Mouse (Mus musculus): ENCODE data around the gene Adck1.
"Not testable (repeated sequence)": the region's sequence is repeated elsewhere in the genome, so short reads cannot be mapped to it uniquely, and the experiment has no call there.

Adck1 gene

DNA sequence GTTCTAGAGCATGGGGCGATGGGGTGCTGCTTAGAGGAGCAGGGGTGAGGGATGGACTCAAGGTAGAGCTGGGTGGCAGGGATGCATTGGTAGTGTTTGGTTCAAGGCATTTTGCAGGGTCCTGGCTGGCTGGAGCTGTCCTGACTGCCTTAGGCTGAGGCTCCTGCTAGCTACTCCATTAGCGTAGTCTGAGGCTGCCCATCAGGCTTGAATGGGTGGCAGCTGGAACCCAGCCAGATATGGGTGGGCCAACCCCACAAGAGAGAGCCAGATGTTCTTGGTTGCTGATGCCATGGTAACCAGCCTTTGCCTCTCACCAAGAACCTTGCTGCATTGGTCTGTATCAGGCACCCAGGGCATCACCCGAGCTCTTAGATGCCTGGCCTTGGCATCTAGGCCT, 66.6 kb downstream of the Adck1 start:
- DNase-seq (ENCODE audit: low spot score) = no peak

DNA sequence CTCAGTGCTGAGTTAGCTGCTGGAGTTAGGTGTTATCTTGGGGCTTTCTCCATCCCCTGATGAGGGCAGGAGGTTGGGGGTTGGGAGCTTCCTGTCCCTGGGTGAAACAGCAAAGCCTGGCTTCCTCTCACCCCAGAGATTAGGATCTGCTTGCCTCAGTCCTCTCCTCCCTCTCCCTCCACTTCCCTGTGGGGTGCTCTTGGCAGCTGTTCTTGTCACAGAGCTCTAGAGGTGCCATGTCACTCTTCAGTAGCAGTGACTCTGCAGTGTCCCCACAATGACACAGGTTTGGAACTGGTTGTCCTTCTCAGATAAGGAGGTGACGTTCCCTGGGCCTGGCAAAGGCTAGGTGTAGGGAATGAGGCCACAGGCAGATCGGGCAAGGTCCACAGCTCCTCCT, 68.4 kb downstream of the Adck1 start:
- no peak for DNase-seq (ENCODE audit: low spot score)

DNA sequence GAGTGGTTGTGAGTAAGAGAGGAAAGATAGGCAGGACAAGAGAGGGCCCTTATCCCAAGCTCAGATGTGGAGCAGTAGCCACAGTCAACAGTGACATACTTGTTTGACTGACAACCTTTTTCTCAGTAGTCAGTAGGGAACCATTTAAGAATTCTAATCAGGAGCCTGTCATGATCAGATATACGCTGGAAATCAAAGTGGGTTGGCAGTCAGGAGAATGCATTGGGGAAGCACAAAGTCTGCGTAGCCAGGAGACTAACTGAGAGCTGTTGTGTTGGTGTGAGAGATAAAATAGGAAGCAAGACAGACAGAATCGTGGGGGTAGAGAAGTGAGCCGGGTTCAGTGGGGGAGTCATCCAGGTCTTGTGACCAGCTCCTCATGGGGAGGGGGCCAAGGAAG, 71.9 kb downstream of the Adck1 start:
- no peak for DNase-seq (ENCODE audit: low spot score)

DNA sequence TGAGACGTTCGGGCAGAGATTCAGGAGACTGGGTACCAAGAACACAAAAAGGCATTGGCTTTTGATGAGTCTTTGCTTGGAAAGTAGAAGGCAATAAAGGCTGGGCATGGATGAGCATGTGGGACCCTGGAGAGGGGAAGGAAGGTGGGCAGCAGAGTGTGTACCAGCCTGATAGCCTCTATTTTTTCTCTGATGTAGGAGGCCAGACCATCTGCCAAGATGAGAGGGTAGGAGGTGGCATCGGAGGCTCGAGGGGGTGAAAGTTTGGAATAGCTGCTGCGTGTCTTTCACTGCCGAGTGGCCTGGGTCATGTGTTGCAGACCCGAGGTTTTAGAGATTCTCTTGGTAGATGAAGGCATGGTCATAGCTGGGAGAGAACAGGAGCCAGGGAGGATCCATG, 72.8 kb downstream of the Adck1 start:
- no peak for DNase-seq (ENCODE audit: low spot score)

DNA sequence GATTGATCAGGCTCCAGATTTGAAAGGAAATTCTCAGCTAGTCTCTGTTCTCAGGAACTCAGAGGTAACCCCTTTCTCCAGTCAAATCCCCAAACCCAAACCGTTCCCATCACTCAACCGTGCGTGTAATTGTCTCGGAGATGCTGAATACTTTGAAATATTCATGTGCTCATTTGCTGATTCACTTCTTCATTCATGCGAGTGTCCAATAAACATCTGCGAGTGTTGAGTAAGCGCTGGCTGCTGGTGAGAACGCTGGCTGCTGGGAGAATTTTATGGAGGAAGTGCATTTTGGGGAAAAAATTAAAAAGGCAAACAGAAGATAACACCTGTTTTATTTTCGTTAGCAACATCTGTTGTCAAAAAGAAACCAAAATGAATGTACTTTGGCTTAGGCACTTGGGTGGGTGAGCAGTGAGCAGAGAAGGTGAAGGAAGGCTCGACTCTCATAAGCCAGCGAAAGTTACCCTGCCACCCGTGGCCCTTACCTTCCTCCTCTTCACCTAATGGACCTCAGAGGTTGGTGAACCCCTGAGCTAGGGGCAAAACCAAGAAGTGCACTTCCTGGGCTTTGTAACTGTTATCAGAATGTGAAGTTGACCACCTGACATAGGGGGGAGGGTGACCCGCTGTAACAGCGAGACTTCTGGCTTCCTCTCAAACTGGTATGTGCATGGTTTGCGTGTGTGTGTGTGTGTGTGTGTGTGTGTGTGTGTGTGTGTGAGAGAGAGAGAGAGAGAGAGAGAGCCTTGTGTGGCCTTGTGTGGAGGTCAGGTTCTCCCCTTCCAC, 76.8 kb downstream of the Adck1 start:
- DNase-seq (ENCODE audit: low spot score) = no peak

DNA sequence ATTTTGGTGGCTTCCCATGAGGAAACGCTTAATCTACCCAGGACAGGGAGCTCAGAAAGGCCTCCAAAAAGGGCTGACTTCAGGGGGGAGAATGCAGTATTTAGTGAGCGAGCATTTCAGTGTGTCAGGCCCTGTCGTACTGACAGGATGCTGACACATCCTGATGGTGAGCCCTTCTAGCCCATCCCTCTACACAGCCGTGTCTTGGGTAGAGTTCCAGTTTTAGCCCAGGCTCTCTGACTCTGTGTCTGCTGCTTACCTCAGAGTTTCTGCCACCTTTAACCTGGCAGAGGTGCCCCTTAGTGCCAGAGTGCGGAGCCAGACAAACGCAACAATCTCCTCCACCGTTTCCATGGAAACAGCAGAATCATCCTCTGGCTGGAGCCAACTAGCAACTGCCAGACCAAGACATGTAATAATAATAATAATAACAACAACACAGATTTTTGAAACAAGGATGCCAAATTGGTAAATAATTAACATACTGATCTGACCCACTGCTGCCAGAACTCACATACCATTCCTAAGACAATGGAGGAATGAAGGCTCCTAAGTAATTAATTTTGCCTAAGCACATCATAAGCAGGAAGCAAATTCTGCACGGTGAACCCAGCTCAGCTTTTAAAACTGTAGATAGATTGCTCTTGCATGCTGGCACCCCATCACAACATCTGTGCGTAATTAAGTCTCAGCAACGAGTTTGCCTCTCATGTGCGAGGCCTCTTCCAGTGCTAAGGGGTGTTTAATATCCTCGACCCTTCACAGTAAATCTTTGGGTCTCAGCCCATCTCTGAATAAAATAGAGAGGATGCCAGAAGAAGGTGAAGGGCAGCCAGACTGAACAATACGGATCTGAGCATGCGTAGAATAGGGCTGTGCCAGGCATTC, 81.8 kb downstream of the Adck1 start:
- DNase-seq (ENCODE audit: low spot score) = no peak

DNA sequence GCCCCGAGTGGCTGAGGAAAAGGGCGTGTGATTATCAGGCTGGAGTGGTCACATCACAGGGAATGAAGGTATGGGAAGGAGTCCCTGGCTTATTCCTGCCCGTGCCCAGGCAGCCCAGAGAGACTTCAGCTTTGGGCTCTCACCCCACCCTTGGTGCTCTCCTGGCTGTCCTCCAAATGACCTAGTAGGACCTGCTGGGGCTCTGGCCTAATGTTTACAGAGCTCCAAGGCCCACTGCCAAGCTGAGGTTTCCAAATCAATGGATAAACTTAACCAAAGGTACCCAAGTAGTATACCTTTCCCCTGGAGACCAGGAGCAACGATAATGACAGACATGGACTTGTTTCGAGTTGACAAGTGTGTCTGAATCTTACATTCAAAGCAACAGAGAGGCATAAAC, 83.7 kb downstream of the Adck1 start:
- DNase-seq (ENCODE audit: low spot score) = no peak

DNA sequence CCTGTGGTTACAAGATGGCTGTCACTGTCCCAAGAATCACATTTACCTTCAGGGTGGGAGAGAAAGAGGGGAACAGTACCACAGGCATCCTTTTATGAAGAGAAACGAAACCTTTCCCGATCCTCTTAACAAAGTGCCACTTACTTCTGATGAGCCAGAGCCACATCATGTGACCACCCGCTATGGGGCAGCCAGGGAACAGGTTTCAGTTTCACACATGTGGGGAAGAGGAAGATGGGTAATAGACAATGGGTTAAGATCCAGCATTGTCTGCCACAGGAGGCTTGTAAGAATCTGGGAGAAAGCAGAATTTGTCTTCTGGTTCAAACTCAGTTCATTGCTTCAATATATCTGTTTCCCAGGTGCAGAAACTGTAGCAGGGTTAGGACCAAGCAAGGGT, 85.1 kb downstream of the Adck1 start:
- no peak for DNase-seq (ENCODE audit: low spot score)

DNA sequence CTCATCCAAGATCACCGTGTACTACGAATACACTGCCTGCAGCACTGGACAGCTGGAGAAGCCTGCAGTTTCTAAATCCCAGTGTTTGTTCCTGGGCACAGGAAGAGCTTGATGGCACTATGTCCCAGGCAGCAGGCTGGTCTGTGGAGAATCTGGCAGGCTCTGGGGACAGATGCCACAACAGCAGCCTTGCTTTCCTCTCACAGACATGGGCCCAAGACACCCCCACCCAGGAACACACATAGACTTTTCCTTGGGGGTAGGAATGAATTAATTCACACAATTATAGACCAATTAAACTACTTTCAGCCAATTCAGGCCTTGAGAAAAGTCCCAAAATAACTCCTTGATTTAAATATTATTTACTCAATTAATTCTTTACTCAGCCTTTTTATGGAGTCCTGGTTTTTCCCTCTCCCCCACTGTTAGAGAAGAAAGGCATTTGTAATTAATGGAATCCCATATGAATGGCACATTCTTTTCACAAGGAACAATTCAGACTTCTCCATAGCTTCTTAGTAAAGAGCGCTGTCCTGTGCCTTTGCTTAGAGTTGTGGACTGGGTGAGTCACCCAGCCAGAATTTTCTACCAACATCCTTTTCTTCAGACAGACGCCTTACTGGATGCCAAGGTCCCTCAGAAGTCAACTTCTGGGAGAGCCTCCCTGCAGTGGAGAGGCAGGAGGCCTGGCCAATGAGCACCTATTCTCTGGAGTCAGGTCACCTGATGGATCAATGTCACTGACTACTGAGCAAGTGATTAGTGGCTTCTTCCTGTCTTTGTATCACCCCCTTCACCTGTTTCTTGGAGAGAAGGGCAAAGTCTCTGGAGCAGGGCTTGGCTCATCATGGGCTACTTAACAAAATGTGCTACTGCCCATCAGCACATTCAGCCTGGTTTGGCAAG, 90.6 kb downstream of the Adck1 start:
- no peak for DNase-seq (ENCODE audit: low spot score)

DNA sequence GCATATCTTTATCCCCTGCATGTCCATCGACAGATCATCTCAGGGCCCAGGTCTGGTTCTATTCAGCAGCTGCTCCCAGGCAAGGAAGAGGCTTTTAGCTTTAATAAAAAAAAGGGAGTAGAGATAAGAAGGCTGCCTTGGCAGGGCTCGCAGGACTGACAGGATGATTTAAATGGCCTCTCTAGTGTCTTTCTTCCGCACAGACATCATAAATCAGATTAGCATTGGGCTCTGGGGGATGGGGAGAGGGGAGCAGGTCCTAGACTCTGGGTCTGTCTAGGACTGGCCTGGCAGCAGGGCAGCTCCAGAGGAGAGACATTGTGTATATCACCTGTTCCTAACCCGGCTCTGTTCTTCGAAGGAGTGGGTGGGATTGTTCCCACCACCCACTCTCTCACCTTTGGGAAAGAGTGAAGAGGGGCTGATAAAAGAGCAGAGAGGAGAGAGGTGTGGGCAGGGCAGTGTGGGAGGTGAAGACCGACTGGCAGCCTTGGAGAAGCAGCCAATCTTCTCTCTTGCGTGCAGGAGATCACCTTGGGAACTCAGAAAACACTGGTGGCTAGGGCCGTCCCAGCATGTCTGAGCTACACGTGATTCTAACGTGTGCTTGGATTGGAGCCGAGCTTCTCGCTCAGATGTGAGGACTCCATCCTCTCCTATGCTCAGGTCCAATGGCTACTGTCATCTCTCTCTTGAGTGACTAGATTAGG, 94.5 kb downstream of the Adck1 start:
- DNase-seq (ENCODE audit: low spot score) = peak; percentile 25

DNA sequence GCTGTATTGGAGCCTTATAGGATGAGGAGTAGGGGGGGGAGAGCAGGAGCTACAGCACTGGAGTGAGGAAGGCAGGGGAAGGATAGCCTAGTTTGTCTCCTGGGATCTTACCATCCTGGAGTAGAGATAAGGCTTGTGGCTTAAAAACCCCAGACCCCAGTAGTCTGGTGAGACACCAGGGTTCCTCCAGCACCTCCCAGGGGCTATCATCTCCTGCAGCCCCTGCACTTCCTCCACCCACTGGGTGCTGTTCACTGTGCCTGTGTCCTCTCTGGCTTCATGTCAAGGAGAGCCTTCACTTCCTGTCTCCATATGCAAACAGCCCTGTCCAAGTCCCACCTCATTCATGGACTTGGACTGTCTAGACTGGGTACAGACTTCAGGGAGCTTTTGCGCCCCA, 96.7 kb downstream of the Adck1 start:
- DNase-seq (ENCODE audit: low spot score) = no peak

DNA sequence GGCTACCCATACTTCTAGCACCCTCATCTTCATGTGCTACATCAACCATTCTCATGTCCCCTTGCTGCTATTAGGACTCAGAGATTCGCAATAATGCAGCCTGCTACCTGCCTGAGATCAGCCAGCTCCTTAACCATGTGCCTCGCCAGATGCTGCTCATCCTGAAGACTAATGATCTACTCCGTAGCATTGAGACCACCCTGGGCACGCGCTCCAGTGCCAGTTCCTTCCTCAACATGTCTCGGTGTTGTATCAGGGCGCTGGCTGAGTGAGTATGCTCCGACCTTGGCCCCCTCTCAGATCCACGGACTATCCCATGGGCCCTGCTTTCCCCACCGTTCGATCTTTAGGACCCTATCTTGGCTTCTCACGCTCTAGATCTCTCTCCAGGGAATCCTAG, 98.6 kb downstream of the Adck1 start:
- no peak for DNase-seq (ENCODE audit: low spot score)

DNA sequence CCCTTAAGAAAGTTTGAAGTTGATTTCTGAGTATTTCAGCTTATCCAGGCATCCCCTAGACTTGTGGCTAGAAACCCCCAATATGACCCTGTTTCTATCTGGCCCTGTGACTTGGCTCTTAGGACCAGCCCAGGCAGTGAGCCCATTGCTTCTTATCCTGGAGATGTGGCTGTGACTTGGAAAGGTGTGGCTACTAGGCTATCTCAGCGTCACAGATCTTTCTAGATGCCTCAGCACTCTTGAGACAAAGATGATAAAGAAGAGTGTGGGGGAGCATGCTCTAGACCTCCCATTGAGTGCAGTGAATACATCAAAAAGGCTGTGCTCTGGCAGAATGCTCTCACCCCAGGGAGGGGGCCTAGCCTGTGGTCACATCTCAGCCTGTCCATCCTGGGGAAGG, 99.1 kb downstream of the Adck1 start:
- DNase-seq (ENCODE audit: low spot score) = no peak

DNA sequence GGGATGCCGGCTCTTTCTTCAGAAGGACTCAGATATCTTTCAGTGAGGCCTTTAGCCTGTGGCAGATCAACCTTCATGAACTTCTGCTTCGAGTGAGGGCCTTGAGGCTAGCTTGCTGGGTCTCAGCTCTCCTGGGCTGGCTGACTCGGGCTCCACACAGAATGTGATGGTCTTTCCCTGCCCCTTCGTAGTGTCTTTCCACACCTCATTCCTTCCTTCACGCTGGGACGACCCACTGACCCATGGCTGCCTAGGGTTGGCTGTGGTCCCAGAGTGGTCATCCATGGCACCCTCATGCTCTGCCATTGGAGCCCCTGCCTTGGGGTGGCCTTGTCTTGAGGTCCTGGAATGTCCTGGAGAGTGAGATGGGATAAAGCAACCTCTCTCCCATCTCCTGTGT, 100.7 kb downstream of the Adck1 start:
- DNase-seq (ENCODE audit: low spot score) = no peak

DNA sequence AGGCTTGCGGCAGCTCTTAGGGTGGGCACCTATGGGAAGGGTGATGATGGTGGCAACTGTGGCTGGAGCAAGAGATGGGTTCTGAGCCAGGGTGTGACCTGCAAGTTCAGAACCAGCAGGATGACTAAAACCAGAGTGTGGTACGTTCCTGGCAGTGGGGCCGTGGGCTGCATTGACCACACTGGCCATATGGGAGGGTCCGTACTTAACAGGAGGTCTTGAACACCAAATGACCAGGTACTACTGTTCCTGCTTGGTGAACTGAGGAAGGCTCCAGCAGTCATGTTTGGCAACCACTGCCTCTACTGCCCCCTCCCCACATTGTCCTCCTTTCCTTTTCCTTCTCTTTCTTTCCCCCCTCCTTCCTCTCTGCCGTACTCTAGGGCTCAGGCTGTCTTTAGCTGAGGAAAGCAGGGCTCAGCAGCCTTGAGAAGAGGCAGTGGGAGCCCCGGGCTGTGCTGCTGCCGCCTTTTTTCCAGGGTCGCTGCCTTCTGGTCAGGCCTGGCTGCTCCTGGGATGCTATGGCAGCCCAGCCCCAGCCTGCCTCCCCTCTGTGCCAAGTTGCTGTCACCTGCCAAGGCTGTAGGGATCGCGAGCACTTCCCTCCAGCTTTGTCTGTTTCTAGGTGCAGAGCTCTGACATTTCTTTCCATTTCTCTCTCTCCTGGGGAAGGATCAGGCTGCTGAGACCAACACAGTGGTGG, 103.4 kb downstream of the Adck1 start:
- DNase-seq (ENCODE audit: low spot score) = no peak

DNA sequence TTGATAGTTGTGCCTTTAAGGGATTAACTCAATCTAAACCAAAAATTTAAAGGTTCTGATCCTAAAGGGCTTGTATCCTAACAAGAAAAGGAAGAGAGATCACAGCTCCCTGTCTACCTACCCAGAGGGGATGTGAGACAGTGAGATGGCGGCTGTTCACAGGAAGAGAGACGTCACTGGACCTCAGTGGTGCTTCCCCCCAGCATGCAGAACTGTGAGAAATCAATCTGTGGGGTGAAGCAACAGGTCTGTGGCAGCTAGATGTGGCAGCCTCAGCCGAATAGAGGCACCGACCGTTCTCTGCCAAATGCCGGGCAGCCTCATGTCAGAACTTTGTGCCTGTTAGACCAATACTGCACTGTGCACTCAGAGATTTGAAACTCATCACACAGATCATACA, 106.4 kb downstream of the Adck1 start:
- DNase-seq (ENCODE audit: low spot score) = no peak

DNA sequence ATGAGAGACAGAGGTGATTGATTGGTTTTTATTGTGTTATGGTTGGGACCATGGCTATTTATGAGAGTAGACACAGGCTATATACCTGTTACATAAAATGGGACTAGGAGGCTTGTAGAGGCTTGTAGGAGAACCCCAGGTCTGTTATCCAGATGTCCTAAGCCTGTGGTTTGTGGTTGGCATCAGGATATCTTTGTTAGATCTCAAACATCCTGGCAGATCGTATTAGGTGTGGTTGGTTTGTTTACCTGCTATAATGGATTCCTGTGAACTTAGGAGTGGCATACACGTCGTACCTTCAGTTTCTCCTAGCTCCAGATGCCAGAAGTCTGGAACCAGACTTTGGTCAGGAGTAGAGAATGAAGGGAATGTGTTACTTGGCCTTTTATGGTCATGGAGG, 106.9 kb downstream of the Adck1 start:
- no peak for DNase-seq (ENCODE audit: low spot score)

DNA sequence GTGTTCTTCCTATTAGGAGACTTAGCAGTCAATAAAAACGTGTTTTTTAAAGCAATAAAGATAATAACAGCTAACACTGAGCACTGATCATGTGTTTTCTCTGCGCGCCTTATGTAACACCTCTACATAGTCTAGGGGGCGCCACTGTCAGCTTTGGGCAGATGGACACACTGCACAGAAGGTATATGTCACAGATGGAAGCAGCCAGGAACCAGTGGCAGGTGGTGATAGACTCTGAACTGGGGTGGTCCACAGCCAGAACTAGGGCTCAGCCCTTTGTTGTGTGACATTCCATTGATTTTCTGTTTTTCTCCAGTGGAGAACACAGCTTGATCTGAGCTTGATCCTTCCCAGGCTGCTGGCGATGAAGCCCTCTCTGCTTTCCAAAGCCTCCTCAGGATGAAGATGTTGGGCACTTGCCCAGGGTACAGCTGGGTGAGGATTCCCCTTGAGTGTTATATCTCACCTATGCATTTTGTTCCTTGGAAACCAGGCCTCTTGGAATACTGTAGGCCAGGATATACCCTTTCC, 107.6 kb downstream of the Adck1 start:
- no peak for DNase-seq (ENCODE audit: low spot score)

DNA sequence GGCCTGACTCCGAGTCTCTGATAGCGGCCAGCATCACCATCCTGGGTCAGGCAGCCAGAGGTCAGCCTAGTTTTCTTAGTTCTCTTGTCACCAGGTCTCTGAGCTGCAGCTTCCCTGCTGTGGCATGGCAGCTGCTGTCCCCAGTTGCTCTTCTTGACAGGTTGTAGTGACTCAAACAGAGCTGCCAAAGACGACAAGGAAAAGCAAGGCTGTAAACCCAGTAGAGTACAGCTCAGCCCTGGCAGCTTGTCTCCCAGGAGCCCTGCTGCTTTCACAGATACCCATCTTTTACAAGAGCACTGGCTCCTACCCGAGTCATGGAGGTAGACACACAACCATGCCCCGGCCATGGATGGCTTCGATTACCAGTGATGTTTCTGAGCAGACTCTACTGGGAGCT, 108.3 kb downstream of the Adck1 start:
- no peak for DNase-seq (ENCODE audit: low spot score)

DNA sequence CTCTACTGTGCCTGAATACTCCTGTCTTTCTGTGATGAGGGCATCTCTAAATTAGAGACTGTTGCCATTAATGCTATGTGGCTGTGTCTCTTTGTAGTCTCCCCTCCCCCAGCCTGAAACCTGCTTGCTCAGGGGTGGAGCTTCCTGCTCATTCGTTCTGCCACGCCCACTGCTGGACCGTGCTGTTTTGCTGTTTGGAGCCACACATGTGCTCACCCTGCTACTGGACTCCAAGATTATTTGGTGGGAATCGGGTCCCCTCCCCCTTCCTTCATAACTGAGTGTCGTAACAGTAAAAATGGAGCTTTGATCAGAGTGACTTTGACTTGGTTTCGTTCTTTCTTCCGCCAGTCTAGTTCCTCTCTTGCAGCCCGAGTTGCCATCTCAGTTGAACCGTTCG, 111.5 kb downstream of the Adck1 start:
- not testable (repeated sequence) for DNase-seq (ENCODE audit: low spot score)

DNA sequence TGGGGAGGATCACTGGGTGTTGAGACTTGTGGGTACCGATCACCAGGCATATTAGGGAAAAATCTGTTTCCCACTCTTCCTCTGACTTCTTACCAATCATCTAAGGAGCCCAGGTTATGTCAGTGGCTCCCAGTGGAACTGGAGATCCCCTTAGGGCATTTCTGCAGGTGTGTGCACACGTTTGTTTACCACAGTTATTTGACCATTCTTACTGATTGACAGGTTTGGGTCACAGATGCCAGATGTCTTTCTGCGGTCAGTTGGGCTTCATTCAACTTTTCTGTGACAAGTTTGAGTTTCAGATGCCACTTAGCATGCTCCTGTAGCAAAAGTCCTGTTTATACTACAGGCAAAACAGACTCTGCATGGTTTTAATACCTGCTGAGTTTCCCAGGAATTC, 112.5 kb downstream of the Adck1 start:
- DNase-seq (ENCODE audit: low spot score) = no peak
